In the genomic region with DNA sequence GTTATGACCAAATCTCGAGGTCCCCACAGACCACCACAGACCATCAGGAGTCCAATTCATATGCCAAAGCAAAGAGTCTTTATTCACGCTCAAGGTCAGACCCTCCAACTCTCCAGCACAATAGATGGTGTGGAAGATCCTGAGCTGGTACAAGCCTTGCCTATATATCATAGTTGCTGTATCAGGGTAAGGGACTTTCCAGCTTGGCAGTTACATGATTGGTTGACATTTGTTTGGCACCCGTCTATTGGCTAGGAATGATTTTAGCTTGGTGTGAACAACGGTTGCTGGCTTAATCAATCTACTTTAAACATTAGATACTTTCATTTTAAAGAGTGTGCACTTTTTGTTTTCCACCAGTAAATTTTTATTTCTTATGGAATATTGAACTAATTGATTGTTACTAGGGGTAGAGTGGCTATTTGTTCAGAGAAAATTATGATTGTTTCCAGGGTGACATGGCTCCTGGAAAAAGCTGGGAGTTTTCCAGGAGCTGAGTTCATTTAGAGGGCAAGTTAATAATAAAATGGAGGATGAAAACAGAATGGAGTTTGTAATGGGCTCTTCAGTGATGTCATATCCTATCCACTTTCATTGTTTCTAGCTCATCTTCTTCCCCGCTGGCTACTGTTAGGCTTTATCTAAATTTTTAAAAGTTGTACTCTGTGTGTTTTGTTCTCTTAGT, we compare ENCODE assay signal across 24 mouse cellular contexts.
A peak's percentile ranks its signal among the peaks of the same experiment; 100 is the strongest.
DNase-seq lines count a peak whose midpoint lies in the region; ATAC-seq and TF ChIP-seq lines count a peak whose summit lies in the region.
"Had no signal": no experiment of that assay in that cellular context is flagged by ENCODE, and none has a peak within 500 bp of the region (broad histone marks: within the 10 kb centered on the region; RNA-seq: fewer than 3 reads in every experiment).

No protein-coding gene starts in this region.

- ATAC-seq in kidney, embryonic 15.5 days (replicated peaks; ENCODE audit: low FRiP score), result no peak
- no peak for ATAC-seq in hindbrain, embryonic 16.5 days
- ATAC-seq: activated CD4-positive, CD25-positive, alpha-beta regulatory T cell, adult 4 months; CD4-positive, CD25-positive, alpha-beta regulatory T cell, adult 4 months; forebrain, embryonic 13.5 days; hindbrain, postnatal 0 days; Patski had no signal

- no peak overlapping the region for H3K9ac ChIP-seq in kidney, embryonic 15.5 days
- H3K9ac ChIP-seq in hindbrain, embryonic 16.5 days (ENCODE audit: low read depth, low read length), result no peak overlapping the region
- H3K9ac ChIP-seq: forebrain, embryonic 13.5 days; hindbrain, embryonic 12.5 days had no signal

- peak; percentile 90 for DNase-seq in heart, adult 11 months
- no peak for DNase-seq in heart, postnatal 25 days (ENCODE audit: low spot score)
- peak; percentile 13 for DNase-seq in kidney, adult 9 months
- peak; percentile 14 for DNase-seq in brain, embryonic 14.5 days (ENCODE audit: low read depth)
- DNase-seq in heart, postnatal 10 days, result peak; percentile 40 to 51
- DNase-seq in kidney, postnatal 14 days, result no peak
- DNase-seq: adrenal gland, postnatal 14 days; B cell, adult 2 months; cerebellum, adult 18-20 months; cerebellum, adult 9-11 months; cerebellum, postnatal 36 days; gastrocnemius, postnatal 36 days; kidney, adult 11 months had no signal

- TF ChIP-seq CTCF in brain, embryonic 14.5 days (IDR thresholded peaks at IDR 0.05; ENCODE audit: borderline replicate concordance, extremely low read depth, insufficient read depth, insufficient read length), result no peak

- no peak for TF ChIP-seq POLR2A in brain, embryonic 14.5 days (IDR thresholded peaks at IDR 0.05; ENCODE audit: borderline replicate concordance, extremely low read depth, insufficient read depth, insufficient read length, poor library complexity, severe bottlenecking)

- no peaks in the 10 kb centered on the region for H3K27me3 ChIP-seq in kidney, embryonic 15.5 days
- H3K27me3 ChIP-seq in hindbrain, embryonic 16.5 days (replicated peaks; ENCODE audit: control insufficient read depth, insufficient read depth, low read length), result no peaks in the 10 kb centered on the region
- H3K27me3 ChIP-seq: forebrain, embryonic 13.5 days; hindbrain, embryonic 12.5 days had no signal

- H3K9me3 ChIP-seq in kidney, embryonic 15.5 days (replicated peaks), result no peaks in the 10 kb centered on the region
- no peaks in the 10 kb centered on the region for H3K9me3 ChIP-seq in hindbrain, embryonic 16.5 days (ENCODE audit: control insufficient read depth, low read length)
- H3K9me3 ChIP-seq: embryonic facial prominence, embryonic 10.5 days; forebrain, embryonic 13.5 days; G1E; hindbrain, embryonic 12.5 days had no signal

- no peak overlapping the region for H3K4me2 ChIP-seq in kidney, embryonic 15.5 days
- no peak overlapping the region for H3K4me2 ChIP-seq in hindbrain, embryonic 16.5 days (ENCODE audit: low read length)
- H3K4me2 ChIP-seq: forebrain, embryonic 13.5 days; hindbrain, embryonic 12.5 days had no signal

- H3K36me3 ChIP-seq in kidney, embryonic 15.5 days, result no peaks in the 10 kb centered on the region
- H3K36me3 ChIP-seq in hindbrain, embryonic 16.5 days (ENCODE audit: control insufficient read depth, insufficient read depth, low read length), result no peaks in the 10 kb centered on the region
- H3K36me3 ChIP-seq: embryonic facial prominence, embryonic 10.5 days; G1E; hindbrain, embryonic 12.5 days had no signal

- intact Hi-C loops in heart, postnatal 25 days (cut with DNase I), result no loop called here
- intact Hi-C loops in heart, postnatal 10 days (cut with DNase I), result no loop called here

- WGBS in kidney, embryonic 15.5 days, result 79% methylated on average over 5 of the region's 5 CpGs
- WGBS in hindbrain, embryonic 16.5 days, result 71% methylated on average over 5 of the region's 5 CpGs

- no peak overlapping the region for H3K27ac ChIP-seq in kidney, embryonic 15.5 days
- H3K27ac ChIP-seq in hindbrain, embryonic 16.5 days (ENCODE audit: low read depth, low read length), result no peak overlapping the region
- H3K27ac ChIP-seq: embryonic facial prominence, embryonic 10.5 days; forebrain, embryonic 13.5 days; heart, adult 2 months; hindbrain, embryonic 12.5 days; hindbrain, postnatal 0 days had no signal

- H3K4me3 ChIP-seq in kidney, embryonic 15.5 days (replicated peaks), result no peak overlapping the region
- H3K4me3 ChIP-seq in hindbrain, embryonic 16.5 days (ENCODE audit: low read length), result no peak overlapping the region
- H3K4me3 ChIP-seq: embryonic facial prominence, embryonic 10.5 days; forebrain, embryonic 13.5 days; heart, adult 2 months; hindbrain, embryonic 12.5 days had no signal

- no peaks in the 10 kb centered on the region for H3K4me1 ChIP-seq in kidney, embryonic 15.5 days
- no peaks in the 10 kb centered on the region; the same call in 1 of the 2 replicates for H3K4me1 ChIP-seq in hindbrain, embryonic 16.5 days (ENCODE audit: control insufficient read depth, insufficient read depth, low read depth, low read length)
- H3K4me1 ChIP-seq: embryonic facial prominence, embryonic 10.5 days; hindbrain, embryonic 12.5 days had no signal

Comparison
In these comparisons a context has a peak if more than half of its experiments do, and no peak if none do; other contexts are left out.
1. DNase-seq: peak in heart, adult 11 months (single experiment), kidney, adult 9 months (single experiment), brain, embryonic 14.5 days (single experiment) and heart, postnatal 10 days (2 of 2); none in heart, postnatal 25 days (single experiment) and kidney, postnatal 14 days (single experiment).